Mouse (Mus musculus): ENCODE measurements around the gene Rps6ka2. TPM values are rescaled to one million over a fixed set of nuclear protein-coding genes. Genes with fewer than 3 reads are reported as not detected.
"Not testable (repeated sequence)": the region's sequence is repeated elsewhere in the genome, so short reads cannot be mapped to it uniquely, and the experiment has no call there.

Rps6ka2 gene
- polyA plus RNA-seq, 2 experiments: 12.1 to 13.8 TPM

- DNase-seq (ENCODE audit: low spot score): no peak
- H3K4me3 ChIP-seq (replicated peaks; ENCODE audit: low read length): no peak overlapping the region
- TF ChIP-seq POLR2A (IDR thresholded peaks at IDR 0.05; ENCODE audit: borderline replicate concordance, extremely low read depth, insufficient read depth, insufficient read length): no peak
- no peaks in the 10 kb centered on the region for H3K9me3 ChIP-seq (ENCODE audit: control insufficient read depth, low read length)
- 54% methylated on average over 15 of the region's 15 CpGs for WGBS
- no peak overlapping the region for H3K9ac ChIP-seq (ENCODE audit: low read depth, low read length, severe bottlenecking)
- H3K4me2 ChIP-seq (replicated peaks; ENCODE audit: low read depth, low read length, severe bottlenecking): no peak overlapping the region
- no peaks in the 10 kb centered on the region for H3K27me3 ChIP-seq (ENCODE audit: control insufficient read depth, insufficient read depth, low read length)
- no peak for ATAC-seq (ENCODE audit: low FRiP score, low read depth)
- peaks cover 14% of the 10 kb centered on the region; the same call in 1 of the 2 replicates for H3K4me1 ChIP-seq (ENCODE audit: control insufficient read depth, insufficient read depth, low read length)
- no peak overlapping the region for H3K27ac ChIP-seq (replicated peaks; ENCODE audit: low read depth, low read length)
- no peaks in the 10 kb centered on the region for H3K36me3 ChIP-seq (ENCODE audit: control insufficient read depth, insufficient read depth, low read length)
These were observed 3.6 kb downstream of the Rps6ka2 start for GRCm38 (mm10) chr17:7173331-7174028.

DNA sequence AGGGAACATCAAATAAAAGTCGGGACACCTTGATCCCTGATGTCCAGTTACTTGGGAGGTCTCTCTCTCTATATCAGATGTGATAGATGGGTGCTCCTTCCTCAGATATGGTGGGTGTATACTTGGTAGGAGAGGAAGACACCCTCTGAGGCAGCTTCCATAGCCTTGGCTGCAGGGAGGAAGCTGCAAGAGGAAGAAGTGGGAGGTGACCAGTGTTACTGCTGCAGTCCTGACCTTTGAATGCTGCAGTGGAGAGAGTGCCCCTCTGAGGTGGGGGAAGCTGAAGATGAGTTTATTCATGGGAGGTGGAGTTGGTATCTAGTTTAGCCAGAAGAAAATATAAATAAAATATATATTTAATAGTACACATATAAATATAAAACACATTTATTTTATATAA is 5.4 kb downstream of the Rps6ka2 start:
- Histone ChIP-seq H3K4me2 (replicated peaks; ENCODE audit: low read depth, low read length, severe bottlenecking) (no peak overlapping the region), H3K4me3 (replicated peaks; ENCODE audit: low read length) (no peak overlapping the region), H3K9me3 (ENCODE audit: control insufficient read depth, low read length) (no peaks in the 10 kb centered on the region), H3K4me1 (ENCODE audit: control insufficient read depth, insufficient read depth, low read length) (peaks cover 9% of the 10 kb centered on the region; the same call in 1 of the 2 replicates), H3K27me3 (ENCODE audit: control insufficient read depth, insufficient read depth, low read length) (no peaks in the 10 kb centered on the region), H3K27ac (replicated peaks; ENCODE audit: low read depth, low read length) (no peak overlapping the region), H3K36me3 (ENCODE audit: control insufficient read depth, insufficient read depth, low read length) (no peaks in the 10 kb centered on the region), H3K9ac (ENCODE audit: low read depth, low read length, severe bottlenecking) (no peak overlapping the region)
- WGBS: 90% methylated on average over 1 of the region's 1 CpGs
- TF ChIP-seq POLR2A (IDR thresholded peaks at IDR 0.05; ENCODE audit: borderline replicate concordance, extremely low read depth, insufficient read depth, insufficient read length): no peak
- DNase-seq (ENCODE audit: low spot score) (no peak), ATAC-seq (ENCODE audit: low FRiP score, low read depth) (no peak)

DNA sequence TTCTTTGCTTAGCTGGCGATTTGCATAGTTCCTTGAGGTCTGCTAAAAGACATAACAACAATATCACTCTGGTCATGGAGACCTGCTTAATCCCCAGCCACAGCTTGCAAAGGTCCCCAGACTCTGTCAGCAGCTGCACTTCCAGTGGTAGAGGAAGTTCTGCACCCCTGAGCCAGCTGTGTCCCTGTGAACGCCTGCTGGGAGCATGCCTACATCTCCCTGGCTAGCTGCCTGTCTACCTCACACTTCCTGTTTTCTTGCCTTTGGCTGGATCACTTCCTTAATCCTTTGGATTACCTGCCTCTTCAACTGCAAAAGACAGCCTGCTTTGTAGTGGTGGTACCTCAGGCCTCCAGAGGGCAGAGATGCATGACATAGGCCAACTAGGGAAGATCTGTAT is 6.5 kb downstream of the Rps6ka2 start:
- Histone ChIP-seq H3K27me3 (ENCODE audit: control insufficient read depth, insufficient read depth, low read length) (no peaks in the 10 kb centered on the region), H3K9ac (ENCODE audit: low read depth, low read length, severe bottlenecking) (no peak overlapping the region), H3K9me3 (ENCODE audit: control insufficient read depth, low read length) (no peaks in the 10 kb centered on the region), H3K4me2 (replicated peaks; ENCODE audit: low read depth, low read length, severe bottlenecking) (no peak overlapping the region), H3K4me1 (ENCODE audit: control insufficient read depth, insufficient read depth, low read length) (0 out of 2 replicates have a peak, but pooled peaks cover 3% of the 10 kb centered on the region), H3K36me3 (ENCODE audit: control insufficient read depth, insufficient read depth, low read length) (no peaks in the 10 kb centered on the region), H3K27ac (replicated peaks; ENCODE audit: low read depth, low read length) (no peak overlapping the region), H3K4me3 (replicated peaks; ENCODE audit: low read length) (no peak overlapping the region)
- no peak for DNase-seq (ENCODE audit: low spot score)
- no peak for TF ChIP-seq POLR2A (IDR thresholded peaks at IDR 0.05; ENCODE audit: borderline replicate concordance, extremely low read depth, insufficient read depth, insufficient read length)
- WGBS: 15% methylated on average over 2 of the region's 2 CpGs
- ATAC-seq (ENCODE audit: low FRiP score, low read depth): no peak

DNA sequence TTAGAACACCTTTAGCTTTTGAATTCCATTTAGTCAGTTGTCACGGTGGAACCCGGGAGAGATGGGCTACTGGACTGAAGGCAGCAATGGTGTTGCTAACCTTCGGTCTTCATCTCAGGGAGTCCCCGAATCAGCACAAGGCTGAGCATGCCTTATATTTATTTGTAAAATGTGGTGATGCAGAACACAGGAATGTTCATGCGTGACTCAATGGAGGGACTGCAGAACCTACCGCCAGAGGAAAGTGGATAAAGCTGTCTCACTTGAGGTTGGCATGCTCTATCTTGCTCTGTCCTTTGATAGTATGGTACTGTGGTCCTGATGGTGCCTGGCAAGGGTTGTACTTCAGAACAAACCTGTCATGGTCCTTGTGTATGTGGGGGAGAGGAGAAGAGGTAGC is 8.3 kb downstream of the Rps6ka2 start:
- DNase-seq (ENCODE audit: low spot score): no peak
- no peak for TF ChIP-seq POLR2A (IDR thresholded peaks at IDR 0.05; ENCODE audit: borderline replicate concordance, extremely low read depth, insufficient read depth, insufficient read length)
- Histone ChIP-seq H3K36me3 (ENCODE audit: control insufficient read depth, insufficient read depth, low read length) (no peaks in the 10 kb centered on the region), H3K4me3 (replicated peaks; ENCODE audit: low read length) (no peak overlapping the region), H3K9ac (ENCODE audit: low read depth, low read length, severe bottlenecking) (no peak overlapping the region), H3K9me3 (ENCODE audit: control insufficient read depth, low read length) (no peaks in the 10 kb centered on the region), H3K27me3 (ENCODE audit: control insufficient read depth, insufficient read depth, low read length) (no peaks in the 10 kb centered on the region), H3K4me1 (ENCODE audit: control insufficient read depth, insufficient read depth, low read length) (no peaks in the 10 kb centered on the region), H3K4me2 (replicated peaks; ENCODE audit: low read depth, low read length, severe bottlenecking) (no peak overlapping the region), H3K27ac (replicated peaks; ENCODE audit: low read depth, low read length) (no peak overlapping the region)
- ATAC-seq (ENCODE audit: low FRiP score, low read depth): no peak
- 93% methylated on average over 6 of the region's 6 CpGs for WGBS

GRCm38 (mm10) chr17:7182187-7182586 is 12.3 kb downstream of the Rps6ka2 start:
- WGBS: 66% methylated on average over 9 of the region's 9 CpGs
- H3K27ac ChIP-seq (replicated peaks; ENCODE audit: low read depth, low read length): no peak overlapping the region
- ATAC-seq (ENCODE audit: low FRiP score, low read depth) (no peak), DNase-seq (ENCODE audit: low spot score) (no peak)
- no peak overlapping the region for H3K4me3 ChIP-seq (replicated peaks; ENCODE audit: low read length)
- H3K27me3 ChIP-seq (ENCODE audit: control insufficient read depth, insufficient read depth, low read length): no peaks in the 10 kb centered on the region
- no peak overlapping the region for H3K4me2 ChIP-seq (replicated peaks; ENCODE audit: low read depth, low read length, severe bottlenecking)
- no peak overlapping the region for H3K9ac ChIP-seq (ENCODE audit: low read depth, low read length, severe bottlenecking)
- no peak for TF ChIP-seq POLR2A (IDR thresholded peaks at IDR 0.05; ENCODE audit: borderline replicate concordance, extremely low read depth, insufficient read depth, insufficient read length)
- no peaks in the 10 kb centered on the region for H3K36me3 ChIP-seq (ENCODE audit: control insufficient read depth, insufficient read depth, low read length)
- no peaks in the 10 kb centered on the region for H3K9me3 ChIP-seq (ENCODE audit: control insufficient read depth, low read length)
- no peaks in the 10 kb centered on the region for H3K4me1 ChIP-seq (ENCODE audit: control insufficient read depth, insufficient read depth, low read length)

DNA sequence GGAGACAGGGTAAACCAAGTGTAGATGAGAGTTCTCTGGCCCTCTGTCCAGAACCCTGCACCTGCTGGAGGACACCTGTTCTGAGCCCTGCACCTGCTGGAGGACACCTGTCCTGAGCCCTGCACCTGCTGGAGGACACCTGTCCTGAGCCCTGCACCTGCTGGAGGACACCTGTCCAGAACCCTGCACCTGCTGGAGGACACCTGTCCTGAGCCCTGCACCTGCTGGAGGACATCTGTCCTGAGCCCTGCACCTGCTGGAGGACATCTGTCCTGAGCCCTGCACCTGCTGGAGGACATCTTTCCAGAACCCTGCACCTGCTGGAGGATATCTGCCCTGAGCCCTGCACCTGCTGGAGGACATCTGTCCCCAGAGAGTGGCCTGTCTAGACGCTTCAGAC is 17.1 kb downstream of the Rps6ka2 start:
- not testable (repeated sequence) for ATAC-seq (ENCODE audit: low FRiP score, low read depth); H3K4me2 ChIP-seq (replicated peaks; ENCODE audit: low read depth, low read length, severe bottlenecking); H3K4me3 ChIP-seq (replicated peaks; ENCODE audit: low read length); H3K4me1 ChIP-seq (ENCODE audit: control insufficient read depth, insufficient read depth, low read length); H3K36me3 ChIP-seq (ENCODE audit: control insufficient read depth, insufficient read depth, low read length); H3K9ac ChIP-seq (ENCODE audit: low read depth, low read length, severe bottlenecking); DNase-seq (ENCODE audit: low spot score); H3K9me3 ChIP-seq (ENCODE audit: control insufficient read depth, low read length); H3K27me3 ChIP-seq (ENCODE audit: control insufficient read depth, insufficient read depth, low read length); H3K27ac ChIP-seq (replicated peaks; ENCODE audit: low read depth, low read length)
- WGBS: 86% methylated on average over 1 of the region's 1 CpGs
